Mouse (Mus musculus): ENCODE measurements at regions not wholly inside any gene's neighbourhood (a gene's known extent, or its start where the extent isn't known, plus 50 kb on each side); places are given as distances from the start of the nearest gene placed in this dataset.
A peak's percentile ranks its signal among the peaks of the same experiment; 100 is the strongest.

DNA sequence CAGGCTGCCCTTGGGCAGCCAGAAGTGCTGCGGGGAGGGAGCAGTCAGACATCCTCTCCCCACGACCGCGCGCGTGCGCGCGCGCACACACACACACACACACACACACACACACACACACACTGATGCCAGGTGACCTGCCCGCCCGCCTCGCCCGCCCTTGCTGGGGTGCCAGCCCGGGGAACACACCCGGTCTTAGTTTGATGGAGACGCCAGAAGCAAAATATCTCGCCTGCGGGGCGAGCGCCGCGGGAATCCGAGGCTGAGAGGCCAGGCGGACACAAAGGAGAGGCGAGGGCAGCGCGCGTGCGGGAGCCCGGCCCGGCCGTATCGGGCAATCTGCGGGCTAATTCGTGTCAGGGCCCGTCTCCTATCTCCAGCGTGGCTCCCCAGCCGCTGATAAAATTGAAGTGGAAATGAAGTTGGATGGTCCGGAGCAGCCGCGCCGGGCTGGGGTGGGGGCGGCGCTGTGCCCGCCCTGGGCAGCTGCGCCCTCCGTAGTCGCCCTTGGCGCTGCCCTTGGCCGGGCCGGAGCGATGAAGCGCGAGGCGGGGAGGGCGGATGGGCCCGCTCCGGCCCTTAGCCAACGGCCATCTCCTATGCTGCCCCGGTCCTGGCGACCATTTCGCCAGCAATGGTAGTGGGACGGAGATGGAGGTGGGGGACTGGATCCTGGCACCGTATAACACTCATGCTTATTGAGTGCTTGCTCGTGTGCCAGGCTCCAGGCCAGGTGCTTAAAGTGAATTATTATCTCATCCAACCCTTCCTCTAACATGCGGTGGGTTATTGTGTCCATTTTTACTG is 117.2 kb upstream of the Lhx1 start:
- DNase-seq = peak; percentile 30 to 35
- intact Hi-C loops (cut with DNase I) = no loop called here

- intact Hi-C loops (cut with DNase I) = no loop called here
- DNase-seq = no peak
Observed at GRCm38 (mm10) chr11:84641601-84642000, 116.3 kb upstream of the Lhx1 start.

- intact Hi-C loops (cut with DNase I) = no loop called here
Observed at GRCm38 (mm10) chr11:84638353-84638752, 113.0 kb upstream of the Lhx1 start.

GRCm38 (mm10) chr11:84637268-84637667 is 111.9 kb upstream of the Lhx1 start:
- DNase-seq = no peak
- intact Hi-C loops (cut with DNase I) = no loop called here

More at GRCm38 (mm10) chr11:84638353-84638752, 113.0 kb upstream of the Lhx1 start:
- DNase-seq = no peak

- intact Hi-C loops (cut with DNase I) = no loop called here
- no peak for DNase-seq
Observed at GRCm38 (mm10) chr11:84634990-84635389, 109.7 kb upstream of the Lhx1 start.

GRCm38 (mm10) chr11:84633300-84633699 is 108.0 kb upstream of the Lhx1 start:
- intact Hi-C loops (cut with DNase I) = no loop called here
- no peak for DNase-seq

- intact Hi-C loops (cut with DNase I) = no loop called here
- peak in 1 of 2 experiments; percentile 5 for DNase-seq
Observed at GRCm38 (mm10) chr11:84628111-84628510, 102.8 kb upstream of the Lhx1 start.

DNA sequence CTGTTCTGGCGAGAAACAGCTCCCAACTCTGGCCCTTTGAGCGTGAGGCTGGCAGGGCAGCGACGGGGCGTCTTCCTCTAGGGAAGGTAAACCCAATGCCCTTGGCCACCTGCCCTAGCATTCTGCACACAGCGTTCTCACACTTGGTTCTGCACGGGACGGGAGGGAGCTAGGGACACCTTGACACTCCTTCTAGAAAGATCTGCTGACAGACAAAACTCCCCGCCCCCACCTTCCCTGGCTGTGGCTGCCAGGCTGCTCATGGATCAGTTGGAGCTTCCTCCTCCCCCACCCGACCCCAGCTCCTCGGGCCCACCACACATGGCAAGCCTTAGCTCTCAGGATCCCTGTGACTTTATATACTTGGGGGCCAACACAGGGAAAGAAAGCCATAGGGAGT is 102.3 kb upstream of the Lhx1 start:
- intact Hi-C loops (cut with DNase I) = no loop called here
- DNase-seq = no peak

- intact Hi-C loops (cut with DNase I) = no loop called here
Observed at GRCm38 (mm10) chr11:84627259-84627658, 101.9 kb upstream of the Lhx1 start.

GRCm38 (mm10) chr11:84624100-84624499 is 98.8 kb upstream of the Lhx1 start:
- intact Hi-C loops (cut with DNase I) = no loop called here
- DNase-seq = no peak

More at GRCm38 (mm10) chr11:84627259-84627658, 101.9 kb upstream of the Lhx1 start:
- DNase-seq = no peak

DNA sequence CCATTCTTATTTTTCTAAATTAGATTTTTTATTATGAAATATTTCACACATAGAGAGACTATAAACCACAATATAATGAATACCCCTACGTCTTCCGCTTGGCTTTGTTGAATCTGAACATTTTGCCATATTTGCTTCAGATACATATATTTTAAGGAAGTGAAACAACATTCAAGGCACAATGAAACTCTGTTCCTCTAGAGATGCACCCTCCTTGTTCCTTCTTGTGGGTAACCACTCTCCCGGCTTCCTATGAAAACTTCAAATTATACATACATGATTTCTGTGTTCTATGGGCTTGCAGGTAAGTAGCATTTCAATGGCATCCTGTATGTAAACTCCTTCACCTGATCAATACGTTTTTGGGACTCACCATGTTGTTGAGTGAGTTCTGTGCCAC is 94.4 kb upstream of the Lhx1 start:
- intact Hi-C loops (cut with DNase I) = no loop called here
- no peak for DNase-seq

DNA sequence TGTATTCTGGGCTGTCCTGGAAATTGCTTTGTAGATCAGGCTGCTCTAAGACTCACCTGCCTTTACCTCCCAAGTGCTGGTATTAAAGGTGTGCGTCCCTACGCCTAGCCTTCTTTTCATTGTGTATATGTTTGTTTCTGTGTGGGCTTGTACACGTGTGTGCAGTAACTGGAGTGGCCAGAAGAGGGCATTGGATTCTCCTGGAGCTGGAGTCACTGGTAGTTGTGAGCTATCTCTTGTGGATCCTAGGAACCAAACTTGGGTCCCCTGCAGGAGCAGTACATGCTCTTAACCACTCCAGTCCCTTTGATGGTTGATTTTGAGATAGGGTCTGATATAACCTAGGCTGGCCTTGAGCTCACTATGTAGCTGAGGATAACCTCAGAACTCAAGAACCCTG is 93.2 kb upstream of the Lhx1 start:
- intact Hi-C loops (cut with DNase I) = no loop called here
- DNase-seq = no peak

- intact Hi-C loops (cut with DNase I) = no loop called here
- no peak for DNase-seq
Observed at GRCm38 (mm10) chr11:84612982-84613720, 87.8 kb upstream of the Lhx1 start.

GRCm38 (mm10) chr11:84611625-84611879 is 86.2 kb upstream of the Lhx1 start:
- intact Hi-C loops (cut with DNase I) = no loop called here
- DNase-seq = no peak

DNA sequence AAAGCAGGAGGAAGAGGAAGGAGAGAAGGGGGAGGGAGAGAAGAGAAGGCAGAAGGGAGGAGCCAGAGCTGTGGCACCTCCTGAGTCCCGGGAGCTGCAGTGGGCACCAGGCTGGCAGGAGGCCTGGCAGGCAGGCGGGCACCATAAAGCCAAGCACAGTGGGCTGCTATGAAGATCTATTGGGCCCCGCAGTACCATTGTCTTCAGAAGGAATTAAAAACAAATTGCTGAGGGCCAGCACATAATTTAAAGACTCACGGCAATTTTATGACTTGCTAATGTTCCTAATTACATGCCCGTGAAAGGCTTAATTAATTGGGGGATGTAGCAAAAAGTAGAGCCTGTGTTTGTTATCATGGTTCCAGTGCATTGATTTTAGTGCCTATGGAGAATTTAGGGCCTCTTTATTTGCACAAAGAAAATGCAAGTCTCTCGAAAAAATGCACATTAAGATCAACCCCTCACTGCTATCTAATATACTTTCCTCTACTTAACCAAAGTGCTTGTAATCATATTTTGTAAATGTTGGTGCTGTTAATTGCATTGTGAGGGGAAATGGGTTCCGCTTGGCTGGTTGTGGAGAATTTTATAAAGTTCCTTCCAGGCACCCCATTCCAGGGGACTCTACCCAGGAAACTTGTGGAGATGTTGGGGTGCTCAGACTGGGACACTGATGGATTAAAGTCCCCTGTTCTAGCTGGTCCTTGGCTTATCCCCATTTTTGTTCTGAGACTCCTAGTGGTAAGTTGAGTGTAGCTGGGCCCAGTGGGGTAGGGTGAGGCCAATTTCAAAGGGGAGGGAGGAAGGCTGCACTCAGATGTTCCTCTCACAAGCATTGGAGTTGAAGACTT is 85.7 kb upstream of the Lhx1 start:
- intact Hi-C loops (cut with DNase I) = no loop called here
- DNase-seq = no peak

GRCm38 (mm10) chr11:84604781-84605180 is 79.4 kb upstream of the Lhx1 start:
- DNase-seq = no peak
- intact Hi-C loops (cut with DNase I) = no loop called here

DNA sequence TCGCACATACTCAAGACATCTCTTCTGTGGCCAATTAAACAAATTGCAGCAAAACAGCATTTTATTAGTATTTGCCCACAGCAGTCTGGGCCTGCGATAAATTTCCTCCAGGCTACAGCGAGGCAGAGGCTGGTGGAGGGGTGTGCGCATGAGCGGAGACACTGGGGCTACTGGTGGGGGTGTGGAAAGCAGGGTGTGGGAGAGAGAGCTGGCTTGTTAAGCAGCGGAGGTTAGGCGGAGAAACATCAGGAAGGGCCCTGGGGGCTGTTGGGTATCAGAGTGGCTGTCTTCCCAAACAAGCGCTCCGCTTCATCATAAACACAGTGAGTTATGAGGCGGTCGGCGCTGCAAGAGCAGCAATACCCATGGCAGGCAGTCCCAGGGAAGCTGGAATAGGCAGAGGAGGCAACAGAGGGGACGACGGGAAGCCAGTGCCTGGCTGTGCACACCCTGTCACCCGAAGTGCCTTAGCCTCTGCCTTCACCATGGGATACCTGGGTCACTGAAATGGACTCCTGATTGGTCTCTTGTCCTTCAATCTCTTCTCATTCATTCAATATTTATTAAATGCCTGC is 74.0 kb upstream of the Lhx1 start:
- no peak for DNase-seq
- intact Hi-C loops (cut with DNase I) = no loop called here

- intact Hi-C loops (cut with DNase I) = no loop called here
- DNase-seq = peak in 1 of 2 experiments; percentile 2
Observed at GRCm38 (mm10) chr11:84597572-84598295, 72.4 kb upstream of the Lhx1 start.

- intact Hi-C loops (cut with DNase I) = no loop called here
- DNase-seq = no peak
Observed at GRCm38 (mm10) chr11:84592715-84593339, 67.5 kb upstream of the Lhx1 start.

DNA sequence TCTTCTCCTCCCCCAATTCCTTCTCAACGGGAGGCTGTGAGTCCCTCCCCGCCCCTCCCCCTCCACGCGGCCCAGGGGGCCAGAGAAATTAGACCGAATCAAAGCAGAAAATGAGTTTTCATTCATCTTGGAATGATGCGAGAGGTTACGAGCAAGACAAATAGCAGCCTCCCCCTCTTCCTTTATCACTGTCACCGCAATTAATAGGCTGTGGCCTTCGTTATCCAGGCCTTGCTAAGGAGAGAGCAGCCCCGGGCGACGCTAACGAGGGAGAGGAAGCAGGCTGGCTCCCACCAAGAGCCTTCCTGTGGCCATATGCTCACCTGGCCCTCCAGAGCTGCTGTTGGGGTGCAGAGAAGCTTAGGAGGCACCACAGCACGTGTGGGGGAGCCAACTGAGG is 61.8 kb upstream of the Lhx1 start:
- intact Hi-C loops (cut with DNase I) = no loop called here
- no peak for DNase-seq
